Mouse (Mus musculus) ovary, adult 10 weeks (tissue): ENCODE measurements around the gene Gm4301. TPM values are rescaled to one million over a fixed set of nuclear protein-coding genes. Genes with fewer than 3 reads are reported as not detected.

ENCODE experiments used
- polyA plus RNA-seq: library from polyadenylated mRNA; stranded (reverse); fragments of 350-450 nt; fragmentation: Illumina TruSeq; extraction: RNeasy Lipid Tissue Mini Kit (QIAGEN cat#74804); gene quantifications from one replicate; pipeline ENCODE4 v1.2.3, GENCODE M21; 2014

Gm4301 gene
- not detected for polyA plus RNA-seq

GRCm38 (mm10) chr10:100335376-100335775 is at the start of gene Gm4301:
TSS of gene Gm4301 (plus strand) at chr10:100335676.

GRCm38 (mm10) chr10:100340536-100340935 is 5.1 kb downstream of the Gm4301 start, which contains the start of gene Gm4302:
TSS of gene Gm4302 (plus strand) at chr10:100340836.

GRCm38 (mm10) chr10:100345672-100346071 is 10.2 kb downstream of the Gm4301 start, which contains the start of gene Gm4303:
TSS of gene Gm4303 (plus strand) at chr10:100345972.

DNA sequence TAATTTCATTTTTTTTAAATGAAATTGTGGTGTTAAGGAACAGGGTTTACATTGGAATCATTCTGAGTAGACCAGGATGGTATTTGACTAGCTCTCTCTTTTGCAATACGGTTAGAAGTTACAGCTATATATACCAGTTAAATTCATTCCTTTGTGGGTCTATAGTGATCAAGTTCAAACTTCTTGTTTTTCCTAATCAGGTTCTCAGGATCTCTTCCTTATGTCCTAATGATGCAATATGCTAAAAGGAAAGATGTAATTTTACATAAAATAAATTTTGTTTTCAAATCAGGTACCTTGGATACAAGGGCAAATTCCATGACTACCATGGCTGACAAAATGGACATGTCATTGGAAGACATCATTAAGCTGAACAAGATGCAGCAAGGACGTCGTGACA is 15.3 kb downstream of the Gm4301 start, which contains the start of gene Gm4305:
Gm4305 (plus strand) TSS at position 301 of the 400 bp plus-strand sequence.

DNA sequence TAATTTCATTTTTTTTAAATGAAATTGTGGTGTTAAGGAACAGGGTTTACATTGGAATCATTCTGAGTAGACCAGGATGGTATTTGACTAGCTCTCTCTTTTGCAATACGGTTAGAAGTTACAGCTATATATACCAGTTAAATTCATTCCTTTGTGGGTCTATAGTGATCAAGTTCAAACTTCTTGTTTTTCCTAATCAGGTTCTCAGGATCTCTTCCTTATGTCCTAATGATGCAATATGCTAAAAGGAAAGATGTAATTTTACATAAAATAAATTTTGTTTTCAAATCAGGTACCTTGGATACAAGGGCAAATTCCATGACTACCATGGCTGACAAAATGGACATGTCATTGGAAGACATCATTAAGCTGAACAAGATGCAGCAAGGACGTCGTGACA is 25.6 kb downstream of the Gm4301 start, which contains the start of gene Gm4307:
Gm4307 (plus strand) TSS at position 301 of the 400 bp plus-strand sequence.

GRCm38 (mm10) chr10:100382460-100382859 is 47.0 kb downstream of the Gm4301 start, which contains the start of gene Gm4312:
TSS of gene Gm4312 (minus strand) at chr10:100382560.

Other genes with a start within 250 kb of the Gm4301 start
- not detected for gene Gm4302, start 5.2 kb downstream of the Gm4301 start, polyA plus RNA-seq
- gene Gm4303, start 10.3 kb downstream of the Gm4301 start, polyA plus RNA-seq, result not detected
- gene Gm4305, start 15.4 kb downstream of the Gm4301 start, polyA plus RNA-seq, result not detected
- gene Gm4307, start 25.7 kb downstream of the Gm4301 start, polyA plus RNA-seq, result not detected
- gene Gm4312, start 46.9 kb downstream of the Gm4301 start, polyA plus RNA-seq, result not detected
- gene Tmtc3, start 151.7 kb downstream of the Gm4301 start, polyA plus RNA-seq, result 129 TPM
- gene Cep290, start 151.9 kb downstream of the Gm4301 start, polyA plus RNA-seq, result 33.1 TPM